Mouse (Mus musculus) hindbrain, postnatal 0 days (tissue): ENCODE results near the gene Cela1. TPM values are rescaled to one million over a fixed set of nuclear protein-coding genes. Genes with fewer than 3 reads are reported as not detected.
A peak's percentile ranks its signal among the peaks of the same experiment; 100 is the strongest.

Experiments
- ATAC-seq: fragments of 200-750 bp; cut with Nextera tagmentation; 2 replicates; pipeline ENCODE4 v1.8.0; 2017; ENCODE audit warnings: mild to moderate bottlenecking, moderate TSS enrichment, moderate library complexity
- DNase-seq: peaks from one replicate; pipeline ENCODE4 v3.0.0-alpha.2; 2015; ENCODE audit warnings: low spot score
- H3K27ac ChIP-seq: fragments of 300-500 bp; sonication (generic); 2 replicates; pipeline ENCODE4 v1.5.1; 2014; ENCODE audit warnings: mild to moderate bottlenecking
- H3K27me3 ChIP-seq: fragments of 300-500 bp; sonication (generic); 2 replicates; pipeline ENCODE4 v1.6.1; 2014; ENCODE audit warnings: low read length, mixed read lengths; ENCODE audit not compliant: insufficient read depth
- H3K36me3 ChIP-seq: fragments of 300-500 bp; sonication (generic); 2 replicates; pipeline ENCODE4 v1.6.1; 2014; ENCODE audit warnings: low read length, mixed read lengths; ENCODE audit not compliant: insufficient read depth
- H3K4me1 ChIP-seq: fragments of 300-500 bp; sonication (generic); 2 replicates; pipeline ENCODE4 v1.6.1; 2014; ENCODE audit warnings: antibody characterized with exemption, low read length, mixed read lengths; ENCODE audit not compliant: insufficient read depth
- H3K4me2 ChIP-seq: fragments of 300-500 bp; sonication (generic); 2 replicates; pipeline ENCODE4 v1.6.1; 2014; ENCODE audit warnings: low read depth, mild to moderate bottlenecking, low read length, moderate library complexity, mixed read lengths
- H3K4me3 ChIP-seq: fragments of 300-500 bp; sonication (generic); 2 replicates; pipeline ENCODE4 v1.5.1; 2014; ENCODE audit warnings: low read length
- H3K9ac ChIP-seq: fragments of 300-500 bp; sonication (generic); replicated peaks from 2 replicates; pipeline ENCODE4 v1.6.1; 2014; ENCODE audit warnings: mild to moderate bottlenecking, low read length, moderate library complexity, mixed read lengths
- H3K9me3 ChIP-seq: fragments of 300-500 bp; sonication (generic); 2 replicates; pipeline ENCODE4 v1.6.1; 2016; ENCODE audit warnings: low read length, mixed read lengths
- CTCF ChIP-seq: IDR thresholded peaks from 2 replicates; pipeline ENCODE4 v1.5.1; 2016; ENCODE audit warnings: antibody characterized with exemption, control low read depth, low read depth
- WGBS: fragments of 180-500 bp; shearing (Covaris S2); extraction: QIAGEN DNeasy Blood & Tissue Kit; methylation state at CpG from one replicate; pipeline ENCODE4 v1.1.7; 2014; 5-methylcytosine and 5-hydroxymethylcytosine counted together
- polyA plus RNA-seq: library from polyadenylated mRNA; unstranded; fragments of >200 nt; fragmentation: Nextera tagmentation; extraction: Ambion mirVana; gene quantifications from 2 replicates; pipeline ENCODE4 v1.2.1, GENCODE M21; 2015
- total RNA-seq: library from RNA; depleted of rRNA; stranded (reverse); fragments of >200 nt; gene quantifications from 2 replicates; pipeline ENCODE4 v1.2.3, GENCODE M21; 2014

The Cela1 gene
- total and polyA plus RNA-seq, 2 experiments from 2014 or later: 1.8 to 3.1 TPM

- no peak overlapping the region for H3K9ac ChIP-seq
- ATAC-seq (peak; percentile 24; the same call in 1 of the 2 replicates), DNase-seq (no peak)
- WGBS: 28% methylated on average over 9 of the region's 9 CpGs
- peaks cover 36% of the 10 kb centered on the region for H3K27me3 ChIP-seq
- H3K27ac ChIP-seq: no peak overlapping the region
- H3K36me3 ChIP-seq: no peaks in the 10 kb centered on the region
- H3K4me3 ChIP-seq: peak overlapping the region; percentile 32
- peak overlapping the region; percentile 52 for H3K4me2 ChIP-seq
- TF ChIP-seq CTCF: no peak
- H3K4me1 ChIP-seq: no peaks in the 10 kb centered on the region
- H3K9me3 ChIP-seq: no peaks in the 10 kb centered on the region
These were observed 40.9 kb upstream of the Cela1 start for GRCm38 (mm10) chr15:100728586-100728985.

DNA sequence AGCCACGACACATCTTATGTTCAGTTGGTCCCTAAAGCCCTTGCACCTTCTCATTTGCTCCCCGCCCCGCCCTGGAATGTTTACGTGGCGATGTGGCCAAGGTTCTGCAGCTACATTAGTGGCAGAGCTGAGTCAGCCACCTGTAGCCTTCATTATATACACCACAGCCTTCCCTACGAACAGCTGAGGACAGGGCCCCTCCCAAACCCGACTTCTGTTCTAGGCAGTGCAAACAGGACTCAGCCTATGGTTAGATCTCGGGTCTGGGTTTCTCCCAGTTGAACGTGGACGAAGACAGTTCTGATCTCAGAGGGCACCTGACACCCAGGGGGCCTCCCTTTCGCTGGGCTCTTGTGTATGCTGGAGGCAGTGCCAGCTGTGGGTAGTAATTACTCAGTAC, 40.1 kb upstream of the Cela1 start:
- no peak overlapping the region for H3K4me2 ChIP-seq
- DNase-seq (no peak), ATAC-seq (no peak)
- peaks cover 36% of the 10 kb centered on the region for H3K27me3 ChIP-seq
- H3K4me3 ChIP-seq: no peak overlapping the region
- no peaks in the 10 kb centered on the region for H3K9me3 ChIP-seq
- H3K27ac ChIP-seq: no peak overlapping the region
- H3K4me1 ChIP-seq: no peaks in the 10 kb centered on the region
- TF ChIP-seq CTCF: no peak
- no peaks in the 10 kb centered on the region for H3K36me3 ChIP-seq
- 85% methylated on average over 11 of the region's 11 CpGs for WGBS
- no peak overlapping the region for H3K9ac ChIP-seq

DNA sequence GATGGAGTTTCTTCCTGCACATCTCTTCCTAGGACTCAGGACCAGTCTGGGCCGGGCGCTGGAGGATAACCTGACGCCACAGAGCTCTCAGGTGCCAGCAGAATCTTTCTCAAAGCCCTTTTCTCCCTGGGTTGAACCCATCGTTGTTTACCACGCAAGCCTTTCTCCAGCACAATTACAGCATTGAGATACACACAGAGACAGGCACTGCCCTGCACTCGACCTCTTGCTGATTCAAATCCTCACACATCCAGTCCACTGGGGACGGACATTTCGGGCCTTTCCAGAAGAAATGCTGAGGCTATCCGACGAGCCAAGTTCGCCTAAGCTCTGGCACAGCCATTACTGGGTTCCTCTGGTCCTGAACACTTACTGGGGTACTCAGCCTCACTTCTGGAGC, 39.0 kb upstream of the Cela1 start:
- no peak for TF ChIP-seq CTCF
- ATAC-seq: no peak
- no peaks in the 10 kb centered on the region for H3K4me1 ChIP-seq
- H3K9me3 ChIP-seq: no peaks in the 10 kb centered on the region
- no peak overlapping the region for H3K4me2 ChIP-seq
- WGBS: 84% methylated on average over 11 of the region's 11 CpGs
- H3K4me3 ChIP-seq: no peak overlapping the region
- no peak overlapping the region for H3K27ac ChIP-seq
- no peak overlapping the region for H3K9ac ChIP-seq
- H3K36me3 ChIP-seq: no peaks in the 10 kb centered on the region
- H3K27me3 ChIP-seq: peaks cover 36% of the 10 kb centered on the region
- DNase-seq: no peak

GRCm38 (mm10) chr15:100723505-100723904, 35.8 kb upstream of the Cela1 start:
- WGBS: 78% methylated on average over 14 of the region's 14 CpGs
- Histone ChIP-seq H3K36me3 (no peaks in the 10 kb centered on the region), H3K4me2 (no peak overlapping the region), H3K4me1 (no peaks in the 10 kb centered on the region), H3K27me3 (peaks cover 12% of the 10 kb centered on the region), H3K9me3 (no peaks in the 10 kb centered on the region), H3K27ac (no peak overlapping the region), H3K9ac (no peak overlapping the region), H3K4me3 (no peak overlapping the region)
- TF ChIP-seq CTCF: no peak
- ATAC-seq (no peak), DNase-seq (no peak)

GRCm38 (mm10) chr15:100722564-100722963, 34.8 kb upstream of the Cela1 start:
- no peaks in the 10 kb centered on the region for H3K36me3 ChIP-seq
- no peak overlapping the region for H3K27ac ChIP-seq
- H3K27me3 ChIP-seq: peaks cover 2% of the 10 kb centered on the region; the same call in 1 of the 2 replicates
- no peaks in the 10 kb centered on the region for H3K4me1 ChIP-seq
- no peaks in the 10 kb centered on the region for H3K9me3 ChIP-seq
- no peak overlapping the region for H3K4me3 ChIP-seq
- 78% methylated on average over 6 of the region's 6 CpGs for WGBS
- H3K4me2 ChIP-seq: no peak overlapping the region
- H3K9ac ChIP-seq: no peak overlapping the region
- TF ChIP-seq CTCF: no peak
- no peak for DNase-seq
- no peak for ATAC-seq

DNA sequence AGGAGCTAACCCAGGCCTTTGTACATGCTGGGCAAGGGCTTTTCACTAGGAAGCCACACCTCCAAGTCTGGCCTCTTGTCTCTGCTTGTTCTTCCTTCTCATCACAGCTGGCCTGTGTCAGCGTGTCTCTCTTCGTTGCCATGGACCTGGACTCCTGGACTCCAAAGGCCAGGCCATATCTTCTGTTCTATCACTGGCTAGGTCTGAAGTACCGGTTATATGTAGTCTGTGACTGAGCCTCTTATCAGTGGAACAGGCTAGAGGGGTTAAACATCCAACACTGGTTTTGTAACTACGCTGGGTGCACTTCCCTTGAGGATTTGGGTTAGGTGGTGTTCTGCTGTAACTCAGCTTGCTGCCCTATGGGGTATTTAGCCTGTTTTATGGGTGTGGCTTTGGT, 34.3 kb upstream of the Cela1 start:
- Histone ChIP-seq H3K36me3 (no peaks in the 10 kb centered on the region), H3K9me3 (no peaks in the 10 kb centered on the region), H3K27ac (no peak overlapping the region), H3K9ac (no peak overlapping the region), H3K4me3 (no peak overlapping the region), H3K4me2 (no peak overlapping the region), H3K27me3 (no peaks in the 10 kb centered on the region), H3K4me1 (no peaks in the 10 kb centered on the region)
- WGBS: 57% methylated on average over 4 of the region's 4 CpGs
- no peak for TF ChIP-seq CTCF
- no peak for DNase-seq
- ATAC-seq: no peak

DNA sequence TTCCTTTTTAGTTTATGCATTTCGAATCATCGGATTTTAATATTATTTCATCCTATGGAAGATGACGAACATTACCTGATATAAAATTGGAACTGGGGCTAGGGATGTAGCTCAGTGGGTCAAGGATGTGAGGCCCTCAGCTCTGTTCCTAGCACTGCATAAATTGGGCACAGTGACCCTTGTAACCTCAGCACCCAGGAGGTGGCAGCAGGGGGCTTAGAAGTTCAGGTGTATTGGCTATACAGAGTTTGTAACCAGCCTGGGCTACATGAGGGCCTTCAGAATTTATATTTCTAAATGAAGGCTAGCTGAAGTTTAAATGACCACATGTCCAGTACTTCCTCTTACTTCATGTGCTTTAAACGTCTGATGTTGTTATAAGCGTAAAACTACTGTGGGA, 33.7 kb upstream of the Cela1 start:
- Histone ChIP-seq H3K4me2 (no peak overlapping the region), H3K4me3 (no peak overlapping the region), H3K9ac (no peak overlapping the region), H3K4me1 (no peaks in the 10 kb centered on the region), H3K27me3 (no peaks in the 10 kb centered on the region), H3K27ac (no peak overlapping the region), H3K9me3 (no peaks in the 10 kb centered on the region), H3K36me3 (no peaks in the 10 kb centered on the region)
- DNase-seq (no peak), ATAC-seq (no peak)
- no peak for TF ChIP-seq CTCF
- 84% methylated on average over 5 of the region's 5 CpGs for whole genome bisulfite sequencing
